Mouse (Mus musculus): ENCODE results near the gene Slit3.

DNA sequence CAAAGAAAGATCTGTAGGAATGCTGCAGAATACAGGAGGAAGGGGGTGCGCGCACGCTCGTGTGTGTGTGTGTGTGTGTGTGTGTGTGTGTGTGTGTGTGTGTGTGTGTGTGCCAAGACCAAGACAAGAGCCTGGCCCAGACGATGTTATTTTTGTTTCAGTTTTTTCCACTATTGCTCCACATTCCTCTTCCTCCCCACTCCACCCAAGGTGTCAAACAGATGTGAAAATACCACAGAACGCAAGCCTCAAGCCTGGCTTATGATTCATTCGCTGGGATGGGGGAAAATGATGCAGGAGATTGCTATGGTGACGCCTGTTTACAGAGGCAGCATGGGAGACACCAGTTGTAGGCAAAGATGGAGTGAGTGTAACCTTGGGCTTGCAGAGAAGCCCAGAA is 46.2 kb downstream of the Slit3 start:
- TF ChIP-seq TAL1 (IDR thresholded peaks at IDR 0.05; ENCODE audit: low read length) (no peak), GATA1 (IDR thresholded peaks at IDR 0.05; ENCODE audit: low read length) (no peak)
